Mouse (Mus musculus): ENCODE results near the gene Derl3.
A peak's percentile ranks its signal among the peaks of the same experiment; 100 is the strongest.

GRCm38 (mm10) chr10:75872915-75873542 is 20.2 kb upstream of the Derl3 start:
- TF ChIP-seq CTCF (IDR thresholded peaks at IDR 0.05; ENCODE audit: extremely low read depth, insufficient read depth, low read length) (no peak), POLR2A (IDR thresholded peaks at IDR 0.05; ENCODE audit: extremely low read depth, insufficient read depth, low read length) (0 out of 2 replicates have a peak, but pooled peaks have one; percentile 15)
